Mouse (Mus musculus): ENCODE measurements around the gene Dpf3.

DNA sequence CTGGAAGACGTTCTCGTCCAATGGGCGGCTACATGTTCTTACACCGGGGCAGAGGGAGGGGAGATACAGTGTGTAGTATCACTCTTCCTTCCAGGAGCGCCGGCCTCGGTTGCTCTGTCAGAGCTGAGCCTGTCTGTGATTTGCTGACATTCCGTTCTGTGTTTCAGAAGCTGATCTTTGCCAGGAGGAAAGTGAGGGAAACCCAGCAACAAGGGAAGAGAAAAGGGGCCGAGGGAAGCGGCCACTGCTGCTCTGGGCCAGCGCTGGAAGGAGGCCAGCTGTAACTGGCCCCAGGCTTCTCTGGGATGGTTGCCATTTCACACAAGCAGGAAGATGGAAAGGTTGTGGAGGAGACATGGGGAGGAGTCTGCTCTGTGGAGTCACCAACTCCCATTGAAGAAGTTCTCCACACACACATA, 219.0 kb downstream of the Dpf3 start:
- no peak for TF ChIP-seq POLR2A (IDR thresholded peaks at IDR 0.05; ENCODE audit: insufficient read length, low read depth)
- no peak for TF ChIP-seq TCF12 (IDR thresholded peaks at IDR 0.05; ENCODE audit: insufficient read depth, poor library complexity, severe bottlenecking)
- no peak for TF ChIP-seq CEBPB (IDR thresholded peaks at IDR 0.05; ENCODE audit: insufficient read depth, poor library complexity, severe bottlenecking)
- no peak for TF ChIP-seq E2F4 (IDR thresholded peaks at IDR 0.05; ENCODE audit: insufficient read depth)
- TF ChIP-seq USF1 (IDR thresholded peaks at IDR 0.05; ENCODE audit: low read depth) = no peak
- no peak for TF ChIP-seq POLR2AphosphoS2 (IDR thresholded peaks at IDR 0.05; ENCODE audit: insufficient read length, low read depth)
- no peak for TF ChIP-seq TCF3 (IDR thresholded peaks at IDR 0.05; ENCODE audit: insufficient read length, low read depth)
- TF ChIP-seq MYOG (IDR thresholded peaks at IDR 0.05; ENCODE audit: control insufficient read depth in 1 of 3, insufficient read depth in 1 of 3, insufficient read length in 2 of 3, low read depth in 2 of 3) = no peak
- no peak for TF ChIP-seq MYOD1 (IDR thresholded peaks at IDR 0.05; ENCODE audit: control insufficient read depth in 1 of 3, insufficient read length in 2 of 3, low read depth in 2 of 3)
- no peak for TF ChIP-seq MAX (IDR thresholded peaks at IDR 0.05; ENCODE audit: low read depth)
- no peak for TF ChIP-seq SRF (IDR thresholded peaks at IDR 0.05; ENCODE audit: control insufficient read depth, insufficient read length, low read depth)
